Mouse (Mus musculus) midbrain, embryonic 15.5 days (tissue): ENCODE data around the gene Spag9. TPM values are rescaled to one million over a fixed set of nuclear protein-coding genes. Genes with fewer than 3 reads are reported as not detected.

ENCODE experiments used
- ATAC-seq: fragments of 200-750 bp; cut with Nextera tagmentation; replicated peaks from 2 replicates; pipeline ENCODE4 v1.8.0; 2017; ENCODE audit warnings: moderate TSS enrichment
- H3K27ac ChIP-seq: fragments of 300-500 bp; sonication (generic); 2 replicates; pipeline ENCODE4 v1.5.1; 2015; ENCODE audit warnings: mild to moderate bottlenecking, inconsistent platforms
- H3K27me3 ChIP-seq: fragments of 300-500 bp; sonication (generic); replicated peaks from 2 replicates; pipeline ENCODE4 v1.6.1; 2015; ENCODE audit warnings: inconsistent platforms
- H3K36me3 ChIP-seq: fragments of 300-500 bp; sonication (generic); replicated peaks from 2 replicates; pipeline ENCODE4 v1.6.1; 2015; ENCODE audit warnings: inconsistent platforms
- H3K4me1 ChIP-seq: fragments of 300-500 bp; sonication (generic); 2 replicates; pipeline ENCODE4 v1.6.1; 2015; ENCODE audit warnings: inconsistent platforms
- H3K4me2 ChIP-seq: fragments of 300-500 bp; sonication (generic); 2 replicates; pipeline ENCODE4 v1.6.1; 2015; ENCODE audit warnings: inconsistent platforms, mild to moderate bottlenecking, moderate library complexity
- H3K4me3 ChIP-seq: fragments of 300-500 bp; sonication (generic); 2 replicates; pipeline ENCODE4 v1.5.1; 2015; ENCODE audit warnings: mild to moderate bottlenecking, inconsistent platforms
- H3K9ac ChIP-seq: fragments of 300-500 bp; sonication (generic); 2 replicates; pipeline ENCODE4 v1.6.1; 2015; ENCODE audit warnings: mild to moderate bottlenecking, inconsistent platforms
- H3K9me3 ChIP-seq: fragments of 300-500 bp; sonication (generic); 2 replicates; pipeline ENCODE4 v1.6.1; 2016; ENCODE audit warnings: inconsistent platforms
- WGBS: fragments of 180-500 bp; shearing (Covaris S2); methylation state at CpG from one replicate; pipeline ENCODE4 v1.1.7; 2015; ENCODE audit warnings: mixed read lengths; 5-methylcytosine and 5-hydroxymethylcytosine counted together
- polyA plus RNA-seq: library from polyadenylated mRNA; unstranded; fragments of >200 nt; fragmentation: Nextera tagmentation; extraction: Ambion mirVana; gene quantifications from 2 replicates; pipeline ENCODE4 v1.2.1, GENCODE M21; 2015

Gene Spag9
- polyA plus RNA-seq, 1 experiment from 2014 or later, result 88.9 TPM

GRCm38 (mm10) chr11:94168238-94168637 is 172.3 kb downstream of the Spag9 start:
- no peaks in the 10 kb centered on the region for H3K36me3 ChIP-seq
- H3K4me3 ChIP-seq, result no peak overlapping the region
- ATAC-seq, result no peak
- H3K9ac ChIP-seq, result no peak overlapping the region
- H3K4me1 ChIP-seq, result no peaks in the 10 kb centered on the region
- no peak overlapping the region for H3K4me2 ChIP-seq
- H3K9me3 ChIP-seq, result no peaks in the 10 kb centered on the region
- H3K27me3 ChIP-seq, result no peaks in the 10 kb centered on the region
- 54% methylated on average over 5 of the region's 5 CpGs for WGBS
- H3K27ac ChIP-seq, result no peak overlapping the region

- 82% methylated on average over 5 of the region's 5 CpGs for WGBS
- no peaks in the 10 kb centered on the region for H3K27me3 ChIP-seq
- H3K4me2 ChIP-seq, result no peak overlapping the region
- no peaks in the 10 kb centered on the region for H3K36me3 ChIP-seq
- ATAC-seq, result no peak
- no peaks in the 10 kb centered on the region for H3K9me3 ChIP-seq
- H3K4me3 ChIP-seq, result no peak overlapping the region
- H3K4me1 ChIP-seq, result no peaks in the 10 kb centered on the region
- no peak overlapping the region for H3K9ac ChIP-seq
- H3K27ac ChIP-seq, result no peak overlapping the region
These were observed 173.7 kb downstream of the Spag9 start for GRCm38 (mm10) chr11:94169596-94169995.

DNA sequence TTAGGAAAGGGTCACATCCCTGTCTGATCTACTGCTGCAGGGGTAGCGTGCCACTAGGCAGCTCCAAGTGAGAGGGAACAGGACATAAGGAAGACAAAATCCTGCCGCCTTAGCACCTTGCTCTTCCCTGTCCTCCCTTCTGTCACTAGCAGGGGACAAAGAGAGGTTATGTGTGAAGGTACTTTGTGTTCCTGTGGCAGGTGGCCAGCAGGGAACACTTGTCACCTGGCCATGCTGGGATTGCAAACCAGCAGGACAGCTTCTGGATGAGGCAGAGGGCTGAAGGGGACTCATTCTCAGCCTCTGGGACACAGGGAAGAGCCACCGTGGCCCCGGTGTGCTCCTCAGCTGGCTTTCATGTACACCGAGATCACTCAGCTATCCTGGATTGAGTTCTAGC is 175.8 kb downstream of the Spag9 start:
- WGBS, result 88% methylated on average over 5 of the region's 5 CpGs
- H3K9me3 ChIP-seq, result no peaks in the 10 kb centered on the region
- H3K9ac ChIP-seq, result no peak overlapping the region
- 0 out of 2 replicates have a peak, but pooled peaks cover 6% of the 10 kb centered on the region for H3K4me1 ChIP-seq
- no peak overlapping the region for H3K27ac ChIP-seq
- H3K4me2 ChIP-seq, result no peak overlapping the region
- H3K36me3 ChIP-seq, result no peaks in the 10 kb centered on the region
- no peak for ATAC-seq
- H3K27me3 ChIP-seq, result no peaks in the 10 kb centered on the region
- H3K4me3 ChIP-seq, result no peak overlapping the region

DNA sequence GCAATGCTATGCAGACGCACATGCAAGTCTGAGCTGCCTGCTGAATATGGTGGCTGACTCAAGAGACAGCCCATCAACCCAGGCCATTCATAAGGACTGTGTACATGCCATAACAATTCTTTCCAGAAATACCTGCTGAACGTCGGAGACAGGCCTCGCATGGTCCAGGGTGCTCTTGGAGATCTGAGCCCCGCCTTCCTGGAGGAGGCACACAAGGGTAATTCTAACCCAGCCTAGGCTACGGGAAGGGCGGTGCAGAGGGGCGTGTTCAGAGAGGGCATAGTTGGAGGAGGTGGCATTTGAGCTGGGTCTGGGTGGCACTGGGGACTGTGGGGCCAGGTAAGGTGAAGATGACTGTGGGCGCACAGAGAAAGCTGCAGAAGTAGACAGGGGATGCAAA is 176.3 kb downstream of the Spag9 start:
- H3K27ac ChIP-seq, result no peak overlapping the region
- no peaks in the 10 kb centered on the region for H3K27me3 ChIP-seq
- 0 out of 2 replicates have a peak, but pooled peaks cover 6% of the 10 kb centered on the region for H3K4me1 ChIP-seq
- ATAC-seq, result no peak
- H3K9ac ChIP-seq, result no peak overlapping the region
- WGBS, result 84% methylated on average over 9 of the region's 9 CpGs
- H3K4me3 ChIP-seq, result no peak overlapping the region
- no peaks in the 10 kb centered on the region for H3K36me3 ChIP-seq
- H3K4me2 ChIP-seq, result no peak overlapping the region
- no peaks in the 10 kb centered on the region for H3K9me3 ChIP-seq

DNA sequence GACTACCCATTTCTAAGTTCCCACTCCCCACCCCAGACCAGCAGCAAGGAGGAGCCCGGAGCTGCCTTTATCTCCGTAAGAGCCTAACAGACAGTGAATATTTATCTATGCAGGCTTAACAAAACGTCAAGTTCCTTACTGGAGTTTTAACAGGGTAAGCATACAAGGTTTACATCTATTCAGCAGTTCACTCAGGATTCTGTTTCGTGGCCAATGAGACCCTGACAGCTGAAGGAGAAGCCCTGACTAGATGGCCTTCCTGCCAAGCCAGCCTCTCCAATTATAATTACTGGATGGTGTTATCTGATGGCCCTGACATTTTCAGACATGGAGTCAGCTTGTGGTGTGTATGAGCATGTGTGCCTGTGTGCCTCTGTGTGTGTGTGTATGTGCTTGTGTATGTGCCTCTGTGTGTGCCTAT is 177.8 kb downstream of the Spag9 start:
- no peak overlapping the region for H3K27ac ChIP-seq
- no peak for ATAC-seq
- H3K9me3 ChIP-seq, result no peaks in the 10 kb centered on the region
- 0 out of 2 replicates have a peak, but pooled peaks cover 6% of the 10 kb centered on the region for H3K4me1 ChIP-seq
- no peak overlapping the region for H3K9ac ChIP-seq
- 50% methylated on average over 4 of the region's 4 CpGs for WGBS
- no peak overlapping the region for H3K4me2 ChIP-seq
- no peaks in the 10 kb centered on the region for H3K36me3 ChIP-seq
- H3K27me3 ChIP-seq, result no peaks in the 10 kb centered on the region
- no peak overlapping the region for H3K4me3 ChIP-seq

DNA sequence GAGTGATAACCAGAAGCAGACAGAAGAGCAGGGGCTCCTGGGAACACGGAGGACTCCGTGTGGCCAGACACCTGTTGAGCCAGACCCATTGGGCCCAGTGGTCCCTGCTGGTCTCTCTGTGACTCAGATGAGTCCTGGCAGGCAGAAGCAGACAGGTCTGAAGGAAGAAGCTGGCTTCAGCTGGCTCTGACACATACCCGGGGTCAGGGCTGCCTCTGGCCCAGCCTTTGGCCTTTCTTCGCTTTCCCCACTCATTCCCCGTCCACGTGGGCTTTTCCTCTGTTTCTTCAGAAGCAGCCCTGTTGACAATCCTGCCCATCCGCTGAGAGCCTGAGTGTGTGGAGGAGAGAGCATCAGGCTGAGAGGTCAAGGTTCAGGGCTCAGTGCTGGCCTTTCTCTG is 179.4 kb downstream of the Spag9 start:
- Histone ChIP-seq H3K4me3 (no peak overlapping the region), H3K4me1 (0 out of 2 replicates have a peak, but pooled peaks cover 6% of the 10 kb centered on the region), H3K4me2 (no peak overlapping the region), H3K27me3 (no peaks in the 10 kb centered on the region), H3K9me3 (no peaks in the 10 kb centered on the region), H3K36me3 (no peaks in the 10 kb centered on the region), H3K9ac (no peak overlapping the region), H3K27ac (no peak overlapping the region)
- 68% methylated on average over 7 of the region's 7 CpGs for WGBS
- ATAC-seq, result no peak

Other genes with a start within 250 kb of the Spag9 start
- gene Utp18, start 110.3 kb upstream of the Spag9 start, polyA plus RNA-seq, result 31.1 and 31.6 TPM in 2 replicates
- 25.6 and 28.3 TPM in 2 replicates for gene Mbtd1, start 110.2 kb upstream of the Spag9 start, polyA plus RNA-seq
- 68.6 and 70.3 TPM in 2 replicates for gene Nme2, start 39.8 kb upstream of the Spag9 start, polyA plus RNA-seq
- 299 and 314 TPM in 2 replicates for gene Gm20390, start 27.8 kb upstream of the Spag9 start, polyA plus RNA-seq
- gene Nme1, start 27.6 kb upstream of the Spag9 start, polyA plus RNA-seq, result 473 and 498 TPM in 2 replicates
- 27.3 and 31.2 TPM in 2 replicates for gene Tob1, start 215.4 kb downstream of the Spag9 start, polyA plus RNA-seq
- 5.5 and 5.6 TPM in 2 replicates for gene Wfikkn2, start 249.9 kb downstream of the Spag9 start, polyA plus RNA-seq